Mouse (Mus musculus) mesoderm, embryonic 11.5 days (tissue): ENCODE results near the gene Gm49661.
A peak's percentile ranks its signal among the peaks of the same experiment; 100 is the strongest.

Experiments used
- DNase-seq: peaks from one replicate; pipeline ENCODE4 v3.0.0-alpha.2; 2012; ENCODE audit warnings: low read depth, low spot score

Gm49661 gene

GRCm38 (mm10) chr8:84984294-84985048 lies 15.2 kb upstream of the Gm49661 start:
- no peak for DNase-seq

- DNase-seq = no peak
Observed at GRCm38 (mm10) chr8:84982499-84983011, 13.3 kb upstream of the Gm49661 start.

- DNase-seq = no peak
Observed at GRCm38 (mm10) chr8:84981644-84982498, 12.6 kb upstream of the Gm49661 start.

GRCm38 (mm10) chr8:84980622-84981358 lies 11.6 kb upstream of the Gm49661 start:
- no peak for DNase-seq

- DNase-seq = peak; percentile 92
Observed at GRCm38 (mm10) chr8:84979599-84980421, 10.6 kb upstream of the Gm49661 start.

GRCm38 (mm10) chr8:84978248-84978940 lies 9.2 kb upstream of the Gm49661 start, which contains the start of gene Junb:
Gene Junb, minus strand, starts transcription at chr8:84978718.
- peak; percentile 89 for DNase-seq

- no peak for DNase-seq
Observed at GRCm38 (mm10) chr8:84977435-84978247, 8.4 kb upstream of the Gm49661 start.

GRCm38 (mm10) chr8:84976763-84977434 lies 7.7 kb upstream of the Gm49661 start:
- DNase-seq = no peak

GRCm38 (mm10) chr8:84976031-84976762 lies 7.0 kb upstream of the Gm49661 start:
- peak; percentile 96 for DNase-seq

GRCm38 (mm10) chr8:84975434-84975833 lies 6.2 kb upstream of the Gm49661 start:
- DNase-seq = peak; percentile 72

- DNase-seq = no peak
Observed at GRCm38 (mm10) chr8:84974543-84975142, 5.4 kb upstream of the Gm49661 start.

- DNase-seq = peak; percentile 74
Observed at GRCm38 (mm10) chr8:84973803-84974542, 4.7 kb upstream of the Gm49661 start.

GRCm38 (mm10) chr8:84973079-84973478 lies 3.8 kb upstream of the Gm49661 start:
- no peak for DNase-seq

- DNase-seq = no peak
Observed at GRCm38 (mm10) chr8:84970913-84971312, 1.7 kb upstream of the Gm49661 start.

GRCm38 (mm10) chr8:84970135-84970790 lies 1.0 kb upstream of the Gm49661 start:
- DNase-seq = no peak

- no peak for DNase-seq
Observed at GRCm38 (mm10) chr8:84968650-84969049, 583 bp downstream of the Gm49661 start.
